12 mouse cellular contexts compared by ENCODE assay signal in genomic region chr12:70778271-70778670, GRCm38 (mm10).
"Had no signal": no experiment of that assay in that cellular context is flagged by ENCODE, and none has a peak within 500 bp of the region (broad histone marks: within the 10 kb centered on the region; RNA-seq: fewer than 3 reads in every experiment).

No protein-coding gene starts in this region.

- H3K4me3 ChIP-seq: limb, embryonic 12.5 days; liver, embryonic 13.5 days; midbrain, embryonic 13.5 days; neural tube, embryonic 15.5 days had no signal

- H3K36me3 ChIP-seq: limb, embryonic 12.5 days; liver, embryonic 13.5 days; midbrain, embryonic 13.5 days; neural tube, embryonic 15.5 days had no signal

- H3K4me1 ChIP-seq: liver, embryonic 13.5 days had no signal

- ATAC-seq: liver, postnatal 0 days; midbrain, embryonic 13.5 days had no signal

- H3K27ac ChIP-seq: limb, embryonic 12.5 days; liver, embryonic 13.5 days; midbrain, embryonic 13.5 days; neural tube, embryonic 15.5 days; stomach, postnatal 0 days had no signal

- DNase-seq: kidney, adult 18-20 months; kidney, postnatal 10 days; kidney, postnatal 4 days; liver; liver, embryonic 13.5 days; liver, postnatal 0 days; thymus, adult 18-20 months; thymus, postnatal 14 days had no signal

- H3K4me2 ChIP-seq: limb, embryonic 12.5 days; liver, embryonic 13.5 days; midbrain, embryonic 13.5 days; neural tube, embryonic 15.5 days had no signal

- H3K27me3 ChIP-seq: limb, embryonic 12.5 days; midbrain, embryonic 13.5 days; neural tube, embryonic 15.5 days had no signal

- H3K9ac ChIP-seq: limb, embryonic 12.5 days; liver, embryonic 13.5 days; liver, postnatal 0 days; midbrain, embryonic 13.5 days; neural tube, embryonic 15.5 days had no signal

- H3K9me3 ChIP-seq: limb, embryonic 12.5 days; liver, embryonic 13.5 days; midbrain, embryonic 13.5 days; neural tube, embryonic 15.5 days had no signal
